Mouse (Mus musculus) 3T3-L1 (cell line): Measurements from ENCODE around the gene Sppl2b.

Experiments
- DNase-seq: peaks from one replicate; pipeline ENCODE4 v3.0.0-alpha.2; 2015; ENCODE audit warnings: low read depth, low spot score

Sppl2b gene

GRCm38 (mm10) chr10:80896581-80897485, 41.8 kb downstream of the Sppl2b start:
- DNase-seq = no peak

- DNase-seq = no peak
Observed at GRCm38 (mm10) chr10:80897861-80898510, 42.9 kb downstream of the Sppl2b start.

GRCm38 (mm10) chr10:80899074-80899473, 44.0 kb downstream of the Sppl2b start:
- DNase-seq = no peak

- no peak for DNase-seq
Observed at GRCm38 (mm10) chr10:80899591-80900317, 44.7 kb downstream of the Sppl2b start.

GRCm38 (mm10) chr10:80900318-80901247, 45.5 kb downstream of the Sppl2b start, which contains the start of gene Timm13:
Gene Timm13, minus strand, starts transcription at chr10:80900969.
- DNase-seq = peak; percentile 100

- no peak for DNase-seq
Observed at GRCm38 (mm10) chr10:80901409-80902272, 46.6 kb downstream of the Sppl2b start.

GRCm38 (mm10) chr10:80902273-80902940, 47.3 kb downstream of the Sppl2b start:
- DNase-seq = no peak

GRCm38 (mm10) chr10:80903282-80903681, 48.2 kb downstream of the Sppl2b start:
- no peak for DNase-seq

- DNase-seq = no peak
Observed at GRCm38 (mm10) chr10:80904004-80904693, 49.1 kb downstream of the Sppl2b start.

GRCm38 (mm10) chr10:80904709-80905108, 49.6 kb downstream of the Sppl2b start:
- DNase-seq = no peak

GRCm38 (mm10) chr10:80909375-80910162, 54.5 kb downstream of the Sppl2b start:
- DNase-seq = no peak

GRCm38 (mm10) chr10:80911354-80911753, 56.3 kb downstream of the Sppl2b start:
- DNase-seq = no peak

GRCm38 (mm10) chr10:80911891-80912290, 56.8 kb downstream of the Sppl2b start:
- no peak for DNase-seq

GRCm38 (mm10) chr10:80913364-80914011, 58.4 kb downstream of the Sppl2b start:
- no peak for DNase-seq

GRCm38 (mm10) chr10:80914253-80914656, 59.2 kb downstream of the Sppl2b start:
- no peak for DNase-seq

GRCm38 (mm10) chr10:80915260-80915659, 60.2 kb downstream of the Sppl2b start:
- DNase-seq = no peak

- DNase-seq = no peak
Observed at GRCm38 (mm10) chr10:80915736-80916135, 60.7 kb downstream of the Sppl2b start.
